Mouse (Mus musculus) spleen, adult 2 months (tissue): ENCODE data around the gene Cdon. TPM values are rescaled to one million over a fixed set of nuclear protein-coding genes. Genes with fewer than 3 reads are reported as not detected.

Source experiments
- DNase-seq, 2 experiments: peaks; one replicate each; pipeline versions ENCODE4 v3.0.0 to v3.0.0-alpha.2; 2012 to 2021; ENCODE audit warnings: low spot score in 2 of 2, low read depth in 1 of 2
- H3K27ac ChIP-seq: fragments of 200-500 bp; 2 replicates; pipeline ENCODE4 v1.5.1; 2012; ENCODE audit warnings: low read length, inconsistent platforms; ENCODE audit not compliant: insufficient read depth
- H3K27me3 ChIP-seq: fragments of 200-500 bp; 2 replicates; pipeline ENCODE4 v1.6.1; 2012; ENCODE audit warnings: mild to moderate bottlenecking, moderate library complexity, low read length, inconsistent platforms; ENCODE audit not compliant: control insufficient read depth, insufficient read depth
- H3K36me3 ChIP-seq: fragments of 200-500 bp; 2 replicates; pipeline ENCODE4 v1.6.1; 2012; ENCODE audit warnings: mild to moderate bottlenecking, low read length, inconsistent platforms; ENCODE audit not compliant: control insufficient read depth, insufficient read depth
- H3K4me1 ChIP-seq: fragments of 200-500 bp; 2 replicates; pipeline ENCODE4 v1.6.1; 2011; ENCODE audit warnings: inconsistent platforms; ENCODE audit not compliant: control insufficient read depth, insufficient read depth, insufficient read length
- H3K4me3 ChIP-seq: fragments of 200-500 bp; 2 replicates; pipeline ENCODE4 v1.5.1; 2011; ENCODE audit warnings: mild to moderate bottlenecking, inconsistent platforms; ENCODE audit not compliant: insufficient read depth, insufficient read length; ENCODE audit errors: extremely low read depth
- CTCF ChIP-seq: fragments of 200-500 bp; IDR thresholded peaks from 2 replicates; pipeline ENCODE4 v1.5.1; 2011; ENCODE audit warnings: mild to moderate bottlenecking, inconsistent platforms; ENCODE audit not compliant: insufficient read depth, insufficient read length, insufficient replicate concordance; ENCODE audit errors: extremely low read depth
- POLR2A ChIP-seq: fragments of 200-500 bp; IDR thresholded peaks from 2 replicates; pipeline ENCODE4 v1.6.1; 2011; ENCODE audit warnings: low read depth, low read length, inconsistent platforms
- WGBS: fragments of 180-500 bp; shearing (Covaris S2); methylation state at CpG from one replicate; pipeline ENCODE4 v1.1.7; 2018; 5-methylcytosine and 5-hydroxymethylcytosine counted together
- polyA plus RNA-seq: library from polyadenylated mRNA; depleted of rRNA; stranded (reverse); fragments of >200 nt; gene quantifications from 2 replicates; pipeline ENCODE4 v1.2.3, GENCODE M21; 2012

Gene Cdon
- polyA plus RNA-seq, 1 experiment, result 2.4 TPM

- Histone ChIP-seq H3K27me3 (no peaks in the 10 kb centered on the region), H3K4me1 (no peaks in the 10 kb centered on the region), H3K36me3 (no peaks in the 10 kb centered on the region; the same call in 1 of the 2 replicates), H3K27ac (no peak overlapping the region), H3K4me3 (no peak overlapping the region)
- DNase-seq, result no peak
- WGBS, result 87% methylated on average over 10 of the region's 10 CpGs
- TF ChIP-seq POLR2A (no peak), CTCF (no peak)
Observed at GRCm38 (mm10) chr9:35502361-35503000, 81.6 kb downstream of the Cdon start.

- no peak for TF ChIP-seq CTCF
- no peak for TF ChIP-seq POLR2A
- DNase-seq, result no peak
- no peaks in the 10 kb centered on the region for H3K27me3 ChIP-seq
- no peaks in the 10 kb centered on the region for H3K4me1 ChIP-seq
- 83% methylated on average over 8 of the region's 8 CpGs for WGBS
- H3K4me3 ChIP-seq, result no peak overlapping the region
- no peak overlapping the region for H3K27ac ChIP-seq
- no peaks in the 10 kb centered on the region for H3K36me3 ChIP-seq
Observed at GRCm38 (mm10) chr9:35508234-35508633, 87.3 kb downstream of the Cdon start.

- H3K4me1 ChIP-seq, result no peaks in the 10 kb centered on the region
- DNase-seq, result no peak
- TF ChIP-seq CTCF (no peak), POLR2A (no peak)
- no peak overlapping the region for H3K27ac ChIP-seq
- WGBS, result 93% methylated on average over 4 of the region's 4 CpGs
- no peaks in the 10 kb centered on the region for H3K36me3 ChIP-seq
- H3K27me3 ChIP-seq, result no peaks in the 10 kb centered on the region
- no peak overlapping the region for H3K4me3 ChIP-seq
Observed at GRCm38 (mm10) chr9:35513900-35514299, 93.0 kb downstream of the Cdon start.

GRCm38 (mm10) chr9:35516182-35516581 is 95.3 kb downstream of the Cdon start:
- 74% methylated on average over 5 of the region's 5 CpGs for WGBS
- Histone ChIP-seq H3K27me3 (no peaks in the 10 kb centered on the region), H3K27ac (no peak overlapping the region), H3K4me1 (no peaks in the 10 kb centered on the region), H3K4me3 (no peak overlapping the region), H3K36me3 (no peaks in the 10 kb centered on the region)
- TF ChIP-seq CTCF, result no peak
- TF ChIP-seq POLR2A, result no peak
- no peak for DNase-seq

GRCm38 (mm10) chr9:35516711-35517110 is 95.8 kb downstream of the Cdon start:
- Histone ChIP-seq H3K4me3 (no peak overlapping the region), H3K27me3 (no peaks in the 10 kb centered on the region), H3K4me1 (no peaks in the 10 kb centered on the region), H3K27ac (no peak overlapping the region), H3K36me3 (no peaks in the 10 kb centered on the region)
- WGBS, result 92% methylated on average over 16 of the region's 16 CpGs
- no peak for TF ChIP-seq POLR2A
- TF ChIP-seq CTCF, result no peak
- no peak for DNase-seq

GRCm38 (mm10) chr9:35518169-35518568 is 97.2 kb downstream of the Cdon start, which contains the start of gene Gm1113:
TSS of gene Gm1113 (minus strand) at chr9:35518269.
- DNase-seq, result no peak
- Histone ChIP-seq H3K27me3 (no peaks in the 10 kb centered on the region), H3K27ac (no peak within 1 kb of the TSS), H3K4me1 (no peaks in the 10 kb centered on the region), H3K36me3 (no peaks in the 10 kb centered on the region), H3K4me3 (no peak within 1 kb of the TSS)
- TF ChIP-seq CTCF (no peak), POLR2A (no peak)
- WGBS, result 81% methylated on average over 3 of the region's 3 CpGs

- no peak for TF ChIP-seq CTCF
- no peak for TF ChIP-seq POLR2A
- no peak overlapping the region for H3K27ac ChIP-seq
- H3K4me1 ChIP-seq, result no peaks in the 10 kb centered on the region
- DNase-seq, result no peak
- H3K27me3 ChIP-seq, result no peaks in the 10 kb centered on the region
- no peak overlapping the region for H3K4me3 ChIP-seq
- 86% methylated on average over 6 of the region's 6 CpGs for WGBS
- no peaks in the 10 kb centered on the region for H3K36me3 ChIP-seq
Observed at GRCm38 (mm10) chr9:35520631-35521348, 99.9 kb downstream of the Cdon start.
